Mouse (Mus musculus): ENCODE data around the gene Pilra.
"Not testable (repeated sequence)": the region's sequence is repeated elsewhere in the genome, so short reads cannot be mapped to it uniquely, and the experiment has no call there.

Gene Pilra

GRCm38 (mm10) chr5:137835966-137836520 is at the start of gene Pilra:
Gene Pilra (minus strand): TSS chr5:137836281.
- not testable (repeated sequence) for DNase-seq

DNA sequence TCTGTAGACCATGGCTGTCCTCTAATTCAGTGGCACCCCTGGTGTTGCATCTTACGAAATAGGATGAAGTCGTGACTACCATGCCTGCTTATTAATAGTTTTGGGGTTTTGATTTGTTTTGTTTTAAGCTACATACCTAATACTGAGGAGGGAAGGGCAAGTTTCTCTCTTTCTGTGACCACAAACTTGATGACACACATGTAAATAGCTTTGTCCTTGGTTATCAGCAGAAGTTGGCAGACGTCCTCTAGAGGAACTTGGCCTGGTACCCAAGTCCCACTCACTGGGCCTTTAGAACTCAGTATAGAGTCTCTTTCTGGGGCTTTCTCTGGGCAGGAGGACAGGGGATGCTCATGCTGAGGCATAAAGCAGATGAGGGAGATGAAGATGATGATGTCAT is 47.3 kb upstream of the Pilra start:
- DNase-seq: no peak

- DNase-seq: no peak
These were observed 46.8 kb upstream of the Pilra start for GRCm38 (mm10) chr5:137882922-137883321.

- peak; percentile 43 for DNase-seq
These were observed 41.8 kb upstream of the Pilra start for GRCm38 (mm10) chr5:137877860-137878259.

- no peak for DNase-seq
These were observed 39.0 kb upstream of the Pilra start for GRCm38 (mm10) chr5:137875054-137875453.

DNA sequence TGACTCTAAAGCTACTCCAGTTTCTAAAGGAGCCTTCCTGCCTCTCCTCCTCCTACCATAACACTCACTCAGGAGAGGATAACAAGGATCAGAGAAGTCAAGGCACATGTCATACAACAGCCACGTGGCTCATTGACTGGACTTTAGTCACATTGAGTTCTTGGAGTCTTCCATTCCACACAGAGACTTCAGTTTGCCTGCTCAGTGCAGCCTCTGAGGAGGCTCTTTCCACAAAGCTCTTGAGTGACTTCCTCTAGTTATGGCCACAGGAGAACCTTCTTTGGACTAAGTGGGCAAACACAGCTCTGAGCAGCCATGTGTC is 36.3 kb upstream of the Pilra start:
- not testable (repeated sequence) for DNase-seq

- not testable (repeated sequence) for DNase-seq
These were observed 35.7 kb upstream of the Pilra start, which contains the start of gene Pilrb2 for GRCm38 (mm10) chr5:137871644-137872380. Gene Pilrb2 (minus strand): TSS chr5:137871815.

GRCm38 (mm10) chr5:137868600-137868999 is 32.5 kb upstream of the Pilra start:
- not testable (repeated sequence) for DNase-seq

DNA sequence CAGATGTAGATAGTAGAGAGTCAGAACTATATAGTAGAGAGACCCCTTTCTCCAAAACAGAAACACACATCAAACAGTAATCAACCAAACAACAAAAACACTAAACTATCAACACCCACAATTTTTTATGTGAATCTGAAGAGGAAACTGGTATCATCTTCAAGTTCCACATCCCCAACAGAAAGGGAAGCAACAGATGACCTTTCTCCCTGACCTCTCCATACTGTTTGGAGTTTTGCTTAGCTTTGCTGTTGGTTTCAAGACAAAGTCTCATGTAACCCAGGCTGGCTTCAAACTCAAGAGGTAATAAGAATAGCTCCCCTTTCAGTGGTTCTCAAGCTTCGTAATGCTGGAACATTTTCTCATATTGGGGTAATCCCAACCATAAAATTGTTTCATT is 27.9 kb upstream of the Pilra start:
- DNase-seq: not testable (repeated sequence)

- DNase-seq: not testable (repeated sequence)
These were observed 22.1 kb upstream of the Pilra start, which contains the start of gene Pilrb1 for GRCm38 (mm10) chr5:137857960-137858710. Gene Pilrb1 (minus strand): TSS chr5:137858106.

- not testable (repeated sequence) for DNase-seq
These were observed 20.8 kb upstream of the Pilra start for GRCm38 (mm10) chr5:137856870-137857269.

DNA sequence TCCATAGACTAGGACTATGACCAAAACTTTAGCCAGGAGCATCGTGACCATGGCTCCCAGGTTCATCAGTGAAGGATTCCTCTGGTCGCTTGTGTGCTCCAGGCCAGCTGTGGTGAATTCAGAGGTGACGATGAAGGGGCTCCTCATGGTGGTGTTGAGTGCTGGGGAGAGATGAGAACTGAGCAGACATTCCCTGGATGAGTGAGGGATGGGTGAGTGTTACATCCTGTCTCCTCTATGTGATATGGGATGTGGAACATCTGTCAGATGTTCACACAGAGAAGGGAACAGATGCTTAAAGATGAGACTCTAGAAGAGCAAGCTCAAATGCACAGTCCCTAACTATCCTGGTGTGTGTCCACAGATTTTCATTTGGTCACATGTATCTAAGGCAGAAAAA is 18.8 kb upstream of the Pilra start:
- DNase-seq: not testable (repeated sequence)

GRCm38 (mm10) chr5:137850313-137850712 is 14.2 kb upstream of the Pilra start:
- not testable (repeated sequence) for DNase-seq

DNA sequence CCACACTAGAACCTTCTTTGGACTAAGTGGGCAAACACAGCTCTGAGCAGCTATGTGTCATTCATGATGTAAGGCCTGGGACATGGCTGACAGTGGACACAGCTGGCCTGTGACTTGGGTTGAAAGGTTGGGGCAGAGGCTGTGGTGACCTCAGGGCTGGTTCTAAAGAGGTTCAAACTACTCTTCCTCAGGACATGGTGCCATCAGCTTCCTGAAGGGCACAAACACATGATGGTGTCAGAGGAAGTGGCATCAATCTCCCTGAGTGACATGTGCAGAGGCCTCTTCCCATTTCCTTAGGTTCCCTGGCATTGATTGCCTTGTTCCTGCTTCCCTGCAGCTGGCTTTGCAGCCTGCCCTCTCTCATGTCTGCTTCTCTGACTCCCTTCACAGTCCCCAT is 1.0 kb upstream of the Pilra start:
- not testable (repeated sequence) for DNase-seq

GRCm38 (mm10) chr5:137836611-137837010 is 530 bp upstream of the Pilra start:
- DNase-seq: no peak

DNA sequence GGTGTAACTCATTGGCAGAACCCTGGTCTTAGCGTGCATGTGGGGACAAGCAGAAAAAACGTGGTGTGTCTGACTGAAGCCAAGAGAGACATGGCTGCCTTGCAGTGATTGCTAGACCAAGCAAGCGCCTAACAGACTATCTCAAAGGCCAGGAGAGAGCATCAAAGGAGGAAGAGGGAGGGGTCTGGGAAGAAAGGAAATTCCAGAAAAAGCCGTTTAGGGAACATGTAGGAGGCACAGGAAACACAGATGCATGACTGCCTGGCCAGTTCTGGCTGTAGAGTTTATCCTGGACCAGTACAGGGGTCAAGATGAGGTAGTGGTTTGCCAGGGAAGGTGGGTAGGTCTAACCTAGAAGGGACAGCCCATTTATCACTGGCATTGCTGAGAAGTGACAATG is 2.6 kb downstream of the Pilra start:
- no peak for DNase-seq

- no peak for DNase-seq
These were observed 4.6 kb downstream of the Pilra start for GRCm38 (mm10) chr5:137831506-137831905.

GRCm38 (mm10) chr5:137831106-137831505 is 5.0 kb downstream of the Pilra start:
- no peak for DNase-seq

DNA sequence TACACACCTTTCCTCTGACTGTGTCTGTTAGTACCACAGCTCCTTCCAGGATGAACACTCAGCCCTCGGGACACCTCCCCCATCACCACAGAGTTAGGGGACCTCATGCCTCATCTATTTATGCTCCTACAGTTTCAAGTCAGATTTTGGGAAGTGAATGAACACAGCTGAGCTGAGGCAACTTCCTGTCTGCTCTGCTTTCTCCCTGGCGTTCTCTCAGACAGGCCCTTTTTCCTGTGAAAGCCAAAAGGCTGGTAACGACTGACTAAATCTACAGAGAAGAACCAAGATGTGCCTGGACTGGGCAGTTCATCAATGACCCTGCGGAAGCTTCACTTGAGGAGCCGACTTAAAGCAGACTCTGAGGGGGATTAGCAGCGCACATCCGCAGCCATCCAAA is 5.8 kb downstream of the Pilra start:
- DNase-seq: no peak

DNA sequence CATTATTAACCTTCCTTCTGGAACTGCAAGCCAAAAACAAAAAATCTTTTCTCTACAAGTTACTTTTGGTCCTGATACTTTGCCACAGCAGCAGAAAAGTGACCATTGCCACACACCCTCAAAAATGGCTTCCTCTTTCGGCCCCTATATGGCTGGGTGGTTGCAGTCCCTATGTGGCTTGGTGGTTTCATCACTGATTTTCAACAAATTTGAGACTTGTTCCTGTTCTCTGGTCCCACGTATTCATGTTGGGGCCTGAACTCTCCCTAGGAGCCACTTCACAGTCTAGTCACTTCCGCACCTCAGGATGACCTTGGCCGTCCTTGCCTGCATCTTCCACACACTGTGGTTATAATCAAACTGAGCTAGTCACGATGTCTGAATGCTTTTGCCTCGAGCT is 7.4 kb downstream of the Pilra start:
- no peak for DNase-seq

GRCm38 (mm10) chr5:137826421-137826820 is 9.7 kb downstream of the Pilra start:
- DNase-seq: no peak

DNA sequence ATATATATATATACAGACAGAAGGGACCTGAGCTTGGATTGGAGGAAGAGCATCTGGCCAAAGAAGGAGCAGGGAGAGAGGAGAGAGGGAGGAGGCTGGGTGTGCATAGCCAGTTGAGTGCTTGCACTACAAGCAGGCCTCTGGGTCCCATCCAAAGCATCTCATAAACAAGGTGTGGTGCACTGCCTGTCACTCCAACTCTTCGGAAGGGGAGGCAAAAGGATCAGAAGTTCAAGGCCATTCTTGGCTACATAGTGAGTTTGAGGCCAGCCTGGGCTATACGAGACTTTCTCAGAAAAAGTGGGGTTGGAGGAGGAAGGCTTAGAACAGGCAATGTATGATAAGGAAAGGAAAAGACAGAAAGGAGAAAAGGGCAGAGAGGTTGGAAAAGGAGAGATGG is 10.1 kb downstream of the Pilra start:
- no peak for DNase-seq

DNA sequence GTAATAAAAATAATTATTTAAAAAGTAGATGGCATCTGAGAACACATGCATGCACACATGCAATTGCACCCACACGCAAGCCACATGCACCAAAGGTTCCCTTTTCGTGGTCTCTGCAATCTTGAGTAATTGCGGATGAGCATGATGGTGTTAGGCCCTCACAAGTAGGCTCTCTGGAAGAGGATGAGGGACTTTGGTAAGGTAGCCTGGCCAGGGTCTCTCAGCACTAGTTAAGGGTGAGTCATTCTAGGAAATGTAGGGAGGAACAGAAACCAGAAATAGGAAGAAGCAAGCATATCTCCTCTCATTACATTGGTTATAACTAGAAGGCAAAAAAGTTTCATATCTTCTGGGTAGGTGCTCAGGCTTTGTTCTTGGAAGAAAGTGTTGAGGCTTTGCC is 11.1 kb downstream of the Pilra start:
- DNase-seq: no peak

- DNase-seq: no peak
These were observed 12.5 kb downstream of the Pilra start for GRCm38 (mm10) chr5:137823455-137824045.
